Mouse (Mus musculus) c-Kit-positive CD71-negative TER-119-negative erythroid progenitor cells, embryonic 14.5 days (primary cell): ENCODE measurements at regions not wholly inside any gene's neighbourhood (a gene's known extent, or its start where the extent isn't known, plus 50 kb on each side); places are given as distances from the start of the nearest gene placed in this dataset.
"Not testable (repeated sequence)": the region's sequence is repeated elsewhere in the genome, so short reads cannot be mapped to it uniquely, and the experiment has no call there.

Source experiments
- DNase-seq: peaks from one replicate; pipeline ENCODE4 v3.0.0-alpha.2; 2013; ENCODE audit warnings: low read depth

DNA sequence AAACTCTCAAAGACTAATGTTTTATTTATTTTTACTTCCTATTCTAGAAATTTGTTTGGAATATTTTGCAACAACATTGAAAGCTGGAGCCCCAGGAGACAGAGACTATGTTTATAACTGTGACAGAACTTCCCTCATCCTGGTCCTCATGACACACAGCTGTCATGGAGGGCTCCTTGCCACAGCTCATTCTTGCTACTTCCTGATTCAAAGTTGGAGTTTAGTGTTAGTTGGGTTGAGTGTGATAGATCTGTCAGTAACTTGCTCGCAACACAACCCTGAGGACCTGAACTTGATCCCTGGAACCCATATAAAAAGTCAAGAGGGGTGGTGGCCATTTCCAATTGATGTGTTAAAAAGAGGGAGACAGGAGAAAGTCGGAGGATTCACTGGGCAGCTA lies 328.3 kb upstream of the Nox3 start:
- DNase-seq = no peak

DNA sequence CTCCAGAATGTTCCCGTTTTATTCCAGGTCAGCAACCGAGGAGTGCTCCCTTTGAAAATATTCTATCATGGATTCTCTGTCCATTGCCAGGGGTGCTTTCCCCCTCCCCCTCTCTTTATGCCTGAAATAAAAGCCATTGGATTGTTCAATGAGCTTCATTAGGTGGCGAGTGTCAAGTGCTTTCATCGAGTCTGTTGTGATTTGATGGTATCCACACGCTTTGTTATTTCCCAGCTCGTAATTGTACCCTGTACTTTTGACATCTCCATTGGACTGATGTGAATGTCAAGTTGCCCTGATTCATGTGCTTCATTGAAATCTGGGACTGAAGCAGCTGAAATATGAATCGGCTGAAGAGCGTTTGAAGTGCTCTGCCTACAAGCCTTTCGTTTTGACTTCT lies 333.1 kb upstream of the Nox3 start:
- no peak for DNase-seq

DNA sequence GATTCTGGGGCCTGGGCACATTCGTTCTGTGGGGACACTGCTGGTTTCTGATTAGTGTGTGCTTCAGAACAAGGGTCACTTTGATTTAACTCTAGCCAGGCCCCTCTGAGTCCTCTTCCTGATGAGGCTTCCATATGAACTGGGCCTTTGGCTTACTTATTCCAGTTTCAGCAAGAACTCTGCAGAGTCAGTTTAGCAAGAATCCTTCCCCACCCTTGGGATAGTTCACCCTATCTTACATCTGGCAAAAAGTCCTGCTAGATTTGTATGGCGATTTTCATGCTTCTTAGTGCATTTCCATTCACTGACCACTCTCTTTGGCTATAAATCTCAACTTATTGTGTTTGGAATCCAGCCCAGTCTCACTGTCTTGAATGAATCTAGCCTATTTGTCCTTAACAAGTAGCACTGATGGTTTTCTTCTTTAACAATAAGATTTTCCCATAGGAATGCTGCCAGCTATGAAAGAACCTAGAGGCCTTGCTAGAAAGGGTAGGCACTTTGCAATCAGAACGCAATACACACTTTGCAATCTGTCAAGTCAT lies 338.8 kb upstream of the Nox3 start:
- DNase-seq = no peak

DNA sequence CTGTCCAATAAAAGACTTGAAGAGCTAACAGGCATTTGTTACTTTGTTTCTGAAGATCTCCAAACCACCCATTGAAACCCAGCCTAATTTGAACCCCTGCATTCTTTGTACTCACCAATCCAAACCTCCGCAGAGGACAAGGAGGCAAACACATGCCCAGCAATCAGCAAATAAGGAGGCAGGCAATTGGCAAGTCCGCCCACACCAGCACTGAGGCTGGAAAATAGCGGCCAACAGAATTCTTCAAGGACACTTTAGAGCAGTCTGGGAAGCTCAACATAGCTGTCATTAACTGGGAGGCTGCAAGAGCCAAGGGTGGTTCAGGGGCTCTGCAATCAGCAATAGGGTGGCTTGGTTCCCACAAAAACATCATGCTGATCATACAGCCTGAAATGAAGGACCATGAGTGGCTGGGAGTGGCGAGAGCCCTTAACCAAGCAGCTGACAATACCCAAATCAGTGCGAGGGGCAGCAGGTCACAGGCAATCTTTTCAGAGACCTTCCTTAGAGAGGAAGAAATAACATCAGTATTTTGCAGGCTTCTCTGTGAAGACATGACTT lies 344.1 kb upstream of the Nox3 start:
- no peak for DNase-seq

DNA sequence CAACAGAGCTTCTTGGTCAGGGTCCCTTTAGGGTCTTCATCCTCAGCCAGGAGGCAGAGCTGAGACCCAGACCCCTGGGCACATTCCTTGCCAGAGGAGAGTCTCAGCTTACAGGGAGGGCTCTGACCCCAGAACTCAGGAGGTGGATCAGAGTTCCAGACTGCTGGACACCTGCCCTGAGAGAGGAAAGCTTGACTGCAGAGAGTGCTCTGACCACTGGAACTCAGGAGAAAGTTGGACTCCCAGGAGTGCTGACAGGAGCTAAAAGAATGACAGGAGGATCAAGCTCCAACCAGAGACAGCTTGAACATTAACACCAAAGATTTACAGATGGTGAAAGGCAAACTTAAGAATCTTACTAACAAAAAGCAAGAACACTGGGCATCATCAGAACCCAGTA lies 364.1 kb upstream of the Nox3 start:
- DNase-seq = not testable (repeated sequence)

DNA sequence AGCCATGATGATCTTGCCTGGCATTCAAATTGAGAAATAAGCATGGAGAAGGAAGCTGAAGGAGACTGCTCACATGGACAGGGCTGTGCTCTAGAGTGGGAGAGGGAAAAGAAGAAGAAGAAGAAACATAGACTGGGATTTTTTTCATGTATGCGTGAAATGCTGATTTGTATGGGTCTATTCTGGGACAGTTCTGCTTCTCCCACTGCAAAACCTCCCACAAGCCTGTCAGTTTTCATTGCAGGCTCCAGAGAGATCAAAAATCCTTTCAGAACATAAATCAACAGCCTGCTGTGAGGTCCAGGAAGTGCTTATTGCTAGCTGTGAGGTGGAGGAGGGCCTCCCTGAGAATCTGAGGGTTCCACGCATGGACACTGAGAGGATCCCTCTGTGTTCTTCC lies 377.3 kb upstream of the Nox3 start:
- no peak for DNase-seq

DNA sequence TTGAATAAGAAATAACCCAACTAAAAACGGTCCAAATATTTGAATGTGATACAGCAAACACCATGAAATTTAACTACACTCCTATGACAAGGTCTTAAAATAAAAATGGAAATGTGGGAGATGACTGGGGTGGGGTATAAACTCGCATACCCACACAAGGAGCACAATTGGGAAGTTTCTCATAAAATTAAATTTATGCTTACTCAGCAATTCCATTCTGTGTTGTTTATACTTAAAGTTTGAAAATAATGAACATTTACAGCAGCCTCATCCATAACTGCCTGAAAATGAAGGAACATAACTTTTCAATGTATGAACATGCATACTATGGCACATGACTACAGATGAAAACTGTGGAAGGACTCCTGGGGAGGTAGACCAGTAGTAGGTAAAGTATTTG lies 384.5 kb upstream of the Nox3 start:
- no peak for DNase-seq

DNA sequence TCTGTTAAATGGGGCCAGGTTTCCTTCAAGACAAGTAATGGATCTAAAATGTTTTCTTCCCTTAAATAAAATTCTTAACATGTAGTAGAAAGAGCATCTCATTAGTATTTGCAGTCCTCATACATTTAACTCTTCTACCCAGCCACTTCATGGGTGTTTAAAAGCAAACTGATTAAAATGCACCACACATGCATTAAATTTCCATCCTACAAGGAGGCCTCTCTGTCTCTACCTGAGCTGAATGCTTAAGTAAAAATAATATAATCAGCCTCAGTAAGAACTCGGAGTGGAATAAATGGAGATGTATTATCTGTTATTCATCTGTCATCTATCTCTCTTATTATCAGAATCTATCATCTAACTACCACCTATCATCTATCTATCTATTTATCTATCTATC lies 398.6 kb upstream of the Nox3 start:
- DNase-seq = no peak

DNA sequence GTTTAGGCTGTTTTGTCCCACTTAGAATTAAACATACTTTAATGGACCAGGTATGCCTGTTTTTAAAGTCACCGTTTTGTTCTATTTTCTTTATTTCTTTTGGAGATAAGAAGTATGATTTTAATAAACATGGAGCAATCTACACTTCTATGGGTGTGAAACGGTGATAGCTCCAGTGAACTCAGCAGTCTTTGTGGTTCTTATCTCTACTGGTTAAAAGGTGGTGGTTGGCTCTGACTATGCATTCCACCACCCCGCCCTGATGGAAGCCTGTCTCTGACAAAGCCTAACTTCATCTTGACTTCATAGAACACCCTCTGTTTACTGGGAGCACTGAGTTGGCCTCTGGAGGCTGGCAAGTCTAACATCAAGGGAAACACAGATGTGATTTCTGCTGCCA lies 407.3 kb upstream of the Nox3 start:
- DNase-seq = no peak

DNA sequence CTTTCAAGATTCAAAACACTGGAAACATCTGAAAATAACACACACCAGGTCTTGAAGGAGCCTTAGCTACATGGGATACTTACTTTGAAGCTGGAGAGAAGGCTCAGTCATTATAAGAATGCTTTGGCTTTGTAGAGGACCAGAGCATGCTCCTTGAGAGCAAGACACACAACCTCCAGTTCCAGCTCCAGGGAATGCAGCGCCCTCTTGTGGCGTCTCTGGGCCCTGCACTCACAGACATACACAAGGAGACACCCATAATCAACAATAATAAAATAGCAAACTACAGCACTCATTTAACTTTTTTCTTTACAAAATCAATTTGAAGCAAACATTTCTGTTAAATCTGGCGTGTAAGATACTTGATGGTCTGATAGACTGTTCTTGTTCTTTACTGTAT lies 413.2 kb upstream of the Nox3 start:
- DNase-seq = peak; percentile 10

DNA sequence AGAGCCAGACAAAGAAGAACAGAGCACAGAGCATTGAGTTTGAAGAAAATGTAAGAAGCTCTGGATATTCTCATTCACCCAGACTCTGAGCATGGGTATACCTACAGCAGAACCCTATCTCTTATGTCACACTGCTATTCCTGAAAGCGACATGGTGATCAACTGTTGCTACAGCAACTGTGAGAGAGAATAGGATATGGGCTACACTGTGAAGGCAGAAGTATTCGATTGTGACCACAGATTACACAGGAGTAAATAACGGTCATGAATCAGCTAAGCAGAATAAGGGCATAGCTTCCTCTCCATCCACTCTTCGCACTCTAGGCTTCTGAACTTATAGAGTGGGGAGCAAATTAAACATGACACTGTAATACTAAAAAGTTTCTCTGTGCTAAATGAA lies 417.0 kb upstream of the Nox3 start:
- no peak for DNase-seq

DNA sequence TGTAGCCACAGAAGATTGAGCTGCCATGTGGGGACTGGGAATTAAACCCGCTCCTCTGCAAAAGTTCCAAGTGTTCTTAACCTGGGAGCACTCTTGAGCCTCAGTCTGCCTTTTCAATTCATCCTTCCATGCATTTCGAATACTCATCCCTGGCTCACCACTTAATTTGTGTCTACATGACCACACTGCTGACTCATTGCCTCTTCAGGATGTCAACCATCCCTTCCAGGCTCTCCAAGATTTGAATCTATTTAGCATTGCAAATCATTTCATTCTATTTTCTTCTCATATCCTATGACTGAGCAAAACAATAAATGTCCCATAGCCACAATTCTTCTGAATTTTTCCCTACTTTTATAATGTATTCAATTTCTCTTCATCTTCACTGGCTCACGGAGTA lies 420.4 kb upstream of the Nox3 start:
- no peak for DNase-seq

DNA sequence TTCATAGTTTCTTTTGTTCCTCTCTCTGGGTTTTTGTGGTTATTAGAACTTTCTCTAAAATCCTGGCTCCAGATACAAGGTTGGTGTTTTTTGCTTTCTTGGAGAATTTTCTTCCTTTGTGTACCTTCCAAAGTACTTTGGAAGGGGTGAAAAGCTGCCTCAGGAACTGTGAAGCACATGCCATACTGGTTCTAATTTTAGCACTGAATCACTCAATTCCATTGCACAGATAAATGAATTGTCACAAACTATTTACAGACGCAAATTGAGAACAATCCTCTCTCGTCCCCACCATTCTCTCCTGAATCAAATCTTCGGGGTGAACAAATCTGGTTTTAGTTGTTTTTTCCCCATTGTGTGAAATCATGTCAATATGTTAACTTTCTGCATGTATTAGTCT lies 437.6 kb upstream of the Nox3 start:
- DNase-seq = no peak

DNA sequence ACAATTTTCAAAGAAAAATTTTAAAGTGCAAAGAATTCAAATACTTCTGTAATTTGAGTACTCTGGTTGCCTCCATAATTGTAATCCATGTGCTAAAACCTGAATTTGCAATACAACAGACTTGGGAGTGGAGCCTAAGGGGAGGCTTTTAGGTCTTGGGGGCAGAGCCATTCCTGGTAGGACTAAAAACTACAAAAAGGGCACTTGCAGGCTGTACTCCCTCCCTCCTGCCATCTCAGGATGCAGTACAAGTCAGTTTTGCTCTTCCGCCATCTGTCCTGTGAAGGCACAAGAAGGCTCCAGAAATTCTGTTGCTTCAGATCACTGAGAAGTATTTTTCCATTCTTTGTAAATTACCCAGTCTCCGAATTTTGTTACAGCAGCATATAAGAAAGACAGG lies 467.4 kb upstream of the Nox3 start:
- DNase-seq = no peak

DNA sequence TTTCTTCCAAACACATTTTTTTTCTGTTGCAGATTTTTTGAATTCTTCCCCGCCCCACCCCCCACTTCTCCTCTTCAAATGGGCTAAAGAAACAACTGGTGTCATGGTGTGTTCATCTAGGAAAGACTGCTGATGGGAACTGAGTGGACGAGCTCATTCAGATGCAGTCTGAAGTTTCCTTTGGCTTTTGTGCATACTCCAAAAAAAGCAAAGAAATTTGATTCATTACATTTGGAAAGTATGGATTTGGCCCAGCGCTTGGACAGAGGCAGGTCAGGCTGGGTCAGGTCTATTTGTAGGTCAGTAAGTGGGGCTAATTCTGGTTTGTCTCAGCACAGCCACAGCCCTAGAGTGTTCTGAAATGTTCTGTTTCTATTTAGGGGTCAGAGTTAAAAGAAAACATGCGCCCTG lies 477.9 kb upstream of the Nox3 start:
- no peak for DNase-seq

DNA sequence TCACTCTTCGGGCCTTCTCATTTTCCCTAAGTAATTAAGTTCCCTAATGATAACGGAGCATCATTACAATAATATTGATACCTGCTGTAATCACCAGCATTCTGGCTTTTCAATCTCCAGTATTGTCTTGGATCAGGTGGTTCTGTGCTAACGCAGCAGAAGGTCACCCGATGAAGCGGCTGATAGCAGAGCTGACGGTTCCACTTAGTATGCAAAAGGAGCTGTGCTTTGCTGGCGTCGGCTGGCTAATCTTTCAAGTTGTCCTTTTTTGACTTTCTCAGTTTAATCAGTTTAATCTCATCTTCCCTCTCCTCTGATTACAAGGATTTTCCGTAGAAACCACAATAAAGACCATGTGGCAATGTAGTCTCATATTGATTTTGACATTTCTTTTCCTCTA lies 478.9 kb upstream of the Nox3 start:
- no peak for DNase-seq

DNA sequence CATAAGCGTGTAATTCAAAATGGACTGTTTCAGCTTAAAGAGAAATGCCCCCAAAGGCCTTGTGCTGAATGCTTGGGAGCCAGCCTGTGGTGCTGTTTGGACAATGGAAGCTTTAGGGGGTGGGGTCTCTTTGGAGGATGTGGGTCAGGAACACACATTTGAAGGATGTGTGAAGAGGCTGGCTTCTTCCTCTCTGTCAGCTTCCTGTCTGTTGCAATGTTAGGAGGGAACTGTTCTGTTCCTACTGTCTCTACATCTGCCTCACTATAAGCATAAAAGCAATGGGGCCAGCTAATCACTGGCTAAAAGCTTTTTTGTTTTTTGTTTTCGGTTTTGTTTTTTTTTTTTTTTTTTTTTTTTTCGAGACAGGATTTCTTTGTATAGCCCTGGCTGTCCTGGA lies 480.5 kb upstream of the Nox3 start:
- no peak for DNase-seq

DNA sequence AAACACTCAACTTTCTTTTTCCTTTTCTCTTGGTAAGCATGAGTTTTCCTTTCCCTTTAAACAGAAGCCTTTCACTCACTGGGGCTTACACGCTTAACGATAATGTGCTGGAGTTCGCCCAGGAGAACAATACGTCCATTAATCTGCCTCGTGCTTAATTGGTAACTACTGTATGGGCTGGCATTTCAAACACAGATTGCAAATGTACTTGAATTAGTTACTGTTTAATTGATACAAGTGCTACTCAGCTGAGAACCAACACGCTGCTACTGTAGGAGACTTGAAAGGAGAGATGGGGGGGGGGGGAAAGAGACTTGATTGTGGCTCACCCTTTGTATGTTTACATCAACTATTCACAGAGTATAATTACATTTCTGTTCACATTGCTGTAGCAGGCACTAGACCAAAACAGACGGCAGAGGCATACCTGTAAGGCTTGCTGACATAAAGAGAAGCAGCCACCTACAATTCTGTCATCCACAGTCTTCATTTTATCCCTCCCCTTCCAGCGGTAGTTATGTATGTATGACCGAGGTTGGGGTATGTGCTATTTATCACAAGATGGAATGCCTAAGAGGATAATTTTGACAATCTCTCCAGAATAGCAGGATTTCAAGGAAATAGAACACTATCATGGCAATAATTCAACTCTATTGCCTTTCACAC lies 481.6 kb upstream of the Nox3 start:
- DNase-seq = no peak

DNA sequence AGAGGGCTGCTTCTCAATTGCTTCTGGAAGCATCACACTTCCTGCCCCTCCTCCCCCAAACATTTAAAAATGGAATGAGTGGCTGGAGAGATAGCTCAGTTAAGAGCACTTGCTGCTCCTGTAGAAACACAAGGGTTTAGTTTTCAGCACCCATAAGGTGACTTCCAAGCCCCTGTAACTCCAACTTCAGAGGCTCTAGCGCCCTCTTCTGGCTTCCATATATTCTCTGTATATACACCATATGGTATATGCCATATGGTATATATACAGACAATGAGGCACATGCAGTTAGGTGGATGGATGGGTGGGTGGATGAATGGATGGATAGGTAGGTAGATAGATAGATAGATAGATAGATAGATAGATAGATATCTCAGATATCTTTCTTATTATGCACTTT lies 483.2 kb upstream of the Nox3 start:
- no peak for DNase-seq

DNA sequence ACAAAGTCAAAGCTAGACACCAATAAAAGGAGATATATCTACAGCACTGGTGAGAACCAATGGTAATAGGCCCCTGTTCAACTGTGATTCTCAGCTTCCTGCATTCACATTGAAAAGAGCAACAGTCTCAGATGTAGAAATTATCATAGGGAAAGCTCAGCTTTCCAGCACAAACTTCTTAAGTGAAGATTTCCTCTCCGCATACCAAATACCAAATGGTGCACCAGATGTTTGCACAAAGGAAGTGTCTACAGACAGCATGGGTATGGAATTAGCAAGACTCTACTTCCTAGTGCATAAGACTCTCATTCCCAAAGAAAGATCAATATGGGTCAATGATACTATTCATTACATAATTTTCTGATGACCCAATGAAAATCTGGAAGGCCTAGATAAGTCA lies 486.0 kb upstream of the Nox3 start:
- DNase-seq = no peak

DNA sequence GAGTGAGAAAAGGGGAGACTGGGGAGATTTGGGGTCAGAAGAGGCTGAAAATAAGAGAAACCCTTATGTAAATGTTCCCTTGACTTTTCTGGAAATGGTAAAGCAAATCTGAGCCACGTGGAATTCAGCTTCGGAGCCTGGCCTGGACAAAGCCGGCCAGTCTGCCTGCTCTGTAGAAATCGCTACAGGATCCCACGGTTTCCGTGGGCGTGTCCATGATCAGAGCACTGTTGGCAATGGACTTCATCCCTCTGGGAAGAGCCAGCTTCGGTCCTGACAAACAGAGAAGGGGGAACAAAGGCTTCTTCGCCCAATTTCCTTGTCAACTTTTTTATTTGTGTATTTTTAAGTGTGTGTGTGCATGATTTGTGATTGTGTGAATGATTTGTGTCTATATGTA lies 490.7 kb upstream of the Nox3 start:
- DNase-seq = no peak

DNA sequence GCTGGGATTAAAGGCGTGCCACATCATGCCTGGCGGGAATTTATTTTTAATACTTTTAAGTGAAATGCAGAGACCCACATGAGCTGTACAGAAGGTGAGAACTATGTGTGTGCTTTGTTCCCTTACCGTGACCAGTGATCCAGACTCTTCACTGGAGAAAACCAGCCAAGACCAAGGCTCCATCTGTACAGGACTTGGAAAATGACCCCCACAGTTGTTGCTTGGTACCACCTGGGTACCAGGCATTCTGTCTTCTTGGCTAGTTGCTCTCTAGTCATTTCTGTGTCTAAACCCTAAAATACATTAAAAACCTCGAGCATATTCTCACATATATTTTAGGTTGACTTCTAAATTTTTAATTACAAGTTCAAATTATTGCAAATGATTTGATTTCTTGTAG lies 491.5 kb upstream of the Nox3 start:
- no peak for DNase-seq

DNA sequence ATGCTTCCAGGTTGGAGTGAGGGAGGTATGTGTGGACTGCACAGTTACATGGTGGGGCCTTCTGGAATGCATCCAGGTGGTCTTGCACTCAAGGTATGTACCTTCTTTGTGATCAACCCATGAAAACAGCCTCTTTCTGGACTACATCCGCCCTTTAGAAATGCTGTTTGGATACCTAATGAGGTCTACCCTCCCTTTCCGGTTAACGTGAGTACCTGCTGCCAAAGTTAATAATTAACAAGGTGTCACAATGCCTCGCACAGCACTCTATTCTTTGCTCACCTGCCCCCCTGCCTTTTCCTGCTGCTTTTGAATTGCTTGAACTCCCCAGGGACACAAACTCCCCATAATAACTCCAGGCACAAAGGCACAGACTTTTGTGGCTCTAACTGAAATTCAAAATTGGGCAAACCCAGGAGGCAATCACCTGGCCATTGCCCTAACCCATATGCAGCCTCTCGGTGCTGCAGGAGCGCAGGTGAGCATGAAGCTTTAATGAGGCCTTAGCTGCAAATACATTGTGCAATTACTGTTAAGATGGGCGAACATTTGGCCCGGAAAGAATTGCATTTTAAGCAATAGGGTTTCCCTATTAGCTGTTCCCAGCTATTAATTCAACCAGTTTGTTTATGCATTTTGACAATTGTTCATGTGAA lies 500.9 kb upstream of the Nox3 start:
- DNase-seq = no peak

DNA sequence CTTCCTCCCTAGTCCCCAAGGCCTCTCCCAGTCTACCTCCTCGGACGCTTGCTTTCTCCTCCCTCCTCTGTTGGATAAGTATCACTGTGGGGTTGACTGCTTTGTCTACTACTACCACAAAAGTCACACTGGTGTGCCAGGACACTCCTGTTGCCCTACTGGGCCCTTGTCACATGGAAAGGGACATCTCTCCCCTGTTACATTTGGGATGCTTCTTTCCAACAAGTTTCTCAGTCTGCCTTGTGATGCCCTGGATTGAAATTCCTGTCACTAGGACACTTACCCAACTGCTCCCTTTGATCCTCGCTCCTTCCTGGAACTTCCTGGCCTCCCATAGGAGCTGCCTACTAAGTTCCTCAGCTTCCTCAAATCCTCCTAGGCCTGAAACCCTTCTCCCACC lies 501.9 kb upstream of the Nox3 start:
- no peak for DNase-seq
